Mouse (Mus musculus): ENCODE data around the gene Olfr745.

- TF ChIP-seq ZC3H11A (IDR thresholded peaks at IDR 0.05; ENCODE audit: borderline replicate concordance, low read depth, low read length) (no peak), ZNF384 (IDR thresholded peaks at IDR 0.05; ENCODE audit: low read depth, low read length) (no peak), HCFC1 (IDR thresholded peaks at IDR 0.05; ENCODE audit: borderline replicate concordance, insufficient read depth, low read length) (no peak)
Measured at GRCm38 (mm10) chr14:50639088-50639487, at the start of gene Olfr745.

Measured in ES-E14 (cell line).